Mouse (Mus musculus): Measurements from ENCODE around the gene Vav3. TPM values are rescaled to one million over a fixed set of nuclear protein-coding genes. Genes with fewer than 3 reads are reported as not detected.

Vav3 gene
- polyA plus RNA-seq, 1 experiment from 2014 or later: 12.9 TPM

DNA sequence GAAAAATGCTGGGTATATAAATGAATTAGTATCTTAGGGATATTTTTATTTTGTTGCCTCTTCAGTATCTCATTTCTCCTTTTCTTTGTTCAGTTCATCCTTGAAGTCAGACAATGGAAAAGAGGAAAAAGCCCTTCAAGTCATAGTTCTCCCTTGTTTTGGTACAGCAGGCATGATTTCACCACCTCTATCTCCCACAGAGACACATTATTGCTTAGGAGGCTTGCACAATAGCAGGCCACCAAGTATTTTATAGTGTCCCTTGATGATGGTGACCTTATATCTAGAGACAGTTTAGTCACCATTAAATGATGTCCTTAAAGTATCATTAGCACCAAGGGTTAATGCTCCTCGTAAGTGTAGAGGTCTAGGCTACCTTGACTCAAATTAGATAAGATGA lies 171.4 kb downstream of the Vav3 start:
- H3K4me1 ChIP-seq (ENCODE audit: control insufficient read depth, insufficient read depth, low read length): no peaks in the 10 kb centered on the region
- no peak for ATAC-seq (replicated peaks; ENCODE audit: insufficient number of reproducible peaks, low FRiP score, low TSS enrichment)
- H3K9ac ChIP-seq (ENCODE audit: low read depth, low read length): no peak overlapping the region
- no peak overlapping the region for H3K27ac ChIP-seq (ENCODE audit: low read depth, low read length)
- H3K4me3 ChIP-seq (ENCODE audit: low read depth, low read length): no peak overlapping the region
- WGBS (ENCODE audit: insufficient replicate concordance): 85% methylated on average over 1 of the region's 1 CpGs
- H3K9me3 ChIP-seq (replicated peaks; ENCODE audit: control insufficient read depth, low read length): no peaks in the 10 kb centered on the region
- H3K4me2 ChIP-seq: no peak overlapping the region
- no peaks in the 10 kb centered on the region for H3K27me3 ChIP-seq (ENCODE audit: control insufficient read depth, insufficient read depth, low read length)
- H3K36me3 ChIP-seq (ENCODE audit: control insufficient read depth, insufficient read depth, low read length): no peaks in the 10 kb centered on the region

DNA sequence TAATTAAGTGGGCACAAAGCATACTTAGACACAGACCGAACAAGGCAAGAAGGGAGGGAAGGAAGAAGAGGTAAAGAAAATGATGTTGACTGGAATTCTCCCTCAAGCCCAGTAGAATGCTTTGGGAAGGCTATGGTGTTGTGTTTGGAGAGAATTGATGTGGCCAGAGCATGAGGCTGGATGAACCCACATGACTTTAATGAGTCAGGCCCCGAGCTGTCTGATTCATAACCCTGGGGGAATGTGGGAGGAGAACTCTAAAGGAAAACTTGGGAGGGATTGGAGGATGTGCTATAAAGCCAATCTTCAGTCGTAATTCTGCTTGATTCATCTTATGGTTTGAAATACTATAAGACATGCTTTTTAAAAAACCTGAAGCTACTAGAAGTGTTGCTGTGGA lies 175.0 kb downstream of the Vav3 start:
- Histone ChIP-seq H3K27ac (ENCODE audit: low read depth, low read length) (no peak overlapping the region), H3K4me2 (no peak overlapping the region)
- 74% methylated on average over 3 of the region's 3 CpGs for WGBS (ENCODE audit: insufficient replicate concordance)

DNA sequence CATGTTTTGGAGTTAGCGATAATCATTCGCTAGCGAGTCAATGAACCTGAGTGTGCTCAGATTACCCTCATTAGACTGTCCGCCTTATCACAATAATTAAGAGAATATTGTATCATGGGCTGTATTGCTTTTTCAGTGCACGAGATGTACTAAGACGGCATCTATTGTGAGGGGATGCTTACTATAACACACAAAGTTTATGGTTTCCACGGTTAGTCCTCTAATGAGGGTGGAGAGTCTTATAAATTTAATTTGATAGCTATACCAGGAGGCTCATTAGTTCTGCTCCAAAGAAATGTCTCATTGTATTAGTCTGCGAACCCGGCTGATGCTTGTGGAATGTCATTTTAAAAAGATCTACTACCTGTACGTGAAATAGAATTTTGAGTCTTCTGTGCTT lies 175.9 kb downstream of the Vav3 start:
- Histone ChIP-seq H3K4me1 (ENCODE audit: control insufficient read depth, insufficient read depth, low read length) (no peaks in the 10 kb centered on the region), H3K4me3 (ENCODE audit: low read depth, low read length) (no peak overlapping the region), H3K27ac (ENCODE audit: low read depth, low read length) (no peak overlapping the region), H3K4me2 (no peak overlapping the region), H3K9me3 (replicated peaks; ENCODE audit: control insufficient read depth, low read length) (no peaks in the 10 kb centered on the region), H3K36me3 (ENCODE audit: control insufficient read depth, insufficient read depth, low read length) (no peaks in the 10 kb centered on the region; the same call in 1 of the 2 replicates), H3K27me3 (ENCODE audit: control insufficient read depth, insufficient read depth, low read length) (no peaks in the 10 kb centered on the region), H3K9ac (ENCODE audit: low read depth, low read length) (no peak overlapping the region)
- WGBS (ENCODE audit: insufficient replicate concordance): 89% methylated on average over 10 of the region's 10 CpGs
- ATAC-seq (replicated peaks; ENCODE audit: insufficient number of reproducible peaks, low FRiP score, low TSS enrichment): no peak

More for the DNA sequence above, 175.0 kb downstream of the Vav3 start:
- Histone ChIP-seq H3K36me3 (ENCODE audit: control insufficient read depth, insufficient read depth, low read length) (no peaks in the 10 kb centered on the region), H3K27me3 (ENCODE audit: control insufficient read depth, insufficient read depth, low read length) (no peaks in the 10 kb centered on the region), H3K4me3 (ENCODE audit: low read depth, low read length) (no peak overlapping the region), H3K9me3 (replicated peaks; ENCODE audit: control insufficient read depth, low read length) (no peaks in the 10 kb centered on the region), H3K4me1 (ENCODE audit: control insufficient read depth, insufficient read depth, low read length) (no peaks in the 10 kb centered on the region), H3K9ac (ENCODE audit: low read depth, low read length) (no peak overlapping the region)
- no peak for ATAC-seq (replicated peaks; ENCODE audit: insufficient number of reproducible peaks, low FRiP score, low TSS enrichment)

DNA sequence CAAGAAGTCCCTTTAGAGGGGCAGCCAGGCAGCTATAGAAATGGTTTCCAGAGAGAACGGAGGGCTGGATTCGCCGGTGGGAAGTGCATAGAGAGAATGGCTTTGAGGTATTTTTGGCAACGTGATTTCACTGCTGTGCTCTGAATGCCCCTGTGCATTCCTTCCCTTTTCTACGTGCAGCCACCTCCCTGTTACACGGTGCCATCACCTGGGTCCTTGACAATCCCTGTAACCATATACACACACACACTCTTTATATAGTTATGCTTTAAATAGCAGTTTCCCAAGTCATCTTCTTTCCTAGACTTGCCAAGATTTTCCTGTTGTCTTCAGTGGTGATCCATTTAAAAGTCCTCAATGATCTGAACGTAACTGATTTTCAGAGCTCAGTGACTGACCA lies 181.7 kb downstream of the Vav3 start:
- no peak overlapping the region for H3K4me2 ChIP-seq
- H3K27ac ChIP-seq (ENCODE audit: low read depth, low read length): no peak overlapping the region
- no peaks in the 10 kb centered on the region; the same call in 1 of the 2 replicates for H3K36me3 ChIP-seq (ENCODE audit: control insufficient read depth, insufficient read depth, low read length)
- no peaks in the 10 kb centered on the region for H3K9me3 ChIP-seq (replicated peaks; ENCODE audit: control insufficient read depth, low read length)
- no peak for ATAC-seq (replicated peaks; ENCODE audit: insufficient number of reproducible peaks, low FRiP score, low TSS enrichment)
- no peak overlapping the region for H3K9ac ChIP-seq (ENCODE audit: low read depth, low read length)
- H3K27me3 ChIP-seq (ENCODE audit: control insufficient read depth, insufficient read depth, low read length): no peaks in the 10 kb centered on the region
- 51% methylated on average over 7 of the region's 7 CpGs for WGBS (ENCODE audit: insufficient replicate concordance)
- no peaks in the 10 kb centered on the region for H3K4me1 ChIP-seq (ENCODE audit: control insufficient read depth, insufficient read depth, low read length)
- no peak overlapping the region for H3K4me3 ChIP-seq (ENCODE audit: low read depth, low read length)

DNA sequence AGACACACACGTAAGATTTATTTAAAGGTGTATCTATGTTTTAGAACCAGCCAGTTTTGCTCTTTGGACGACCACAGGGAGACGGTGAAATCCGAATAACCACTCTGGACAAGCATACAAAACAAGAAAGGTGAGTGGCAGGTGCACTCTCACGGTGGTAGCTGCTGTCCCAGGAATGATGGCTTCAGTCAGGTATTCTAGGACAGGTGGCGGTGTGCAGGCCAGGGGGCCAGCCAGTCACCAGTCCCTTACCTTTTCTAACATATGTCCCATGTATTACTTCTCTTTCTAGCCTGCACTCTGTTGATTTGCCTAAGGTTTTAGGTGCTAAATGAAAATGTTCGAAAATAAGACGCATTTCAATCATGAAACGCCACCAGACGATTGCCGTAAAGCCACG lies 185.4 kb downstream of the Vav3 start:
- H3K27ac ChIP-seq (ENCODE audit: low read depth, low read length): no peak overlapping the region
- no peak overlapping the region for H3K4me2 ChIP-seq
- no peaks in the 10 kb centered on the region for H3K27me3 ChIP-seq (ENCODE audit: control insufficient read depth, insufficient read depth, low read length)
- 85% methylated on average over 12 of the region's 12 CpGs for WGBS (ENCODE audit: insufficient replicate concordance)
- H3K4me1 ChIP-seq (ENCODE audit: control insufficient read depth, insufficient read depth, low read length): no peaks in the 10 kb centered on the region
- no peak overlapping the region for H3K4me3 ChIP-seq (ENCODE audit: low read depth, low read length)
- ATAC-seq (replicated peaks; ENCODE audit: insufficient number of reproducible peaks, low FRiP score, low TSS enrichment): no peak
- no peaks in the 10 kb centered on the region for H3K9me3 ChIP-seq (replicated peaks; ENCODE audit: control insufficient read depth, low read length)
- H3K9ac ChIP-seq (ENCODE audit: low read depth, low read length): no peak overlapping the region
- H3K36me3 ChIP-seq (ENCODE audit: control insufficient read depth, insufficient read depth, low read length): no peaks in the 10 kb centered on the region; the same call in 1 of the 2 replicates

DNA sequence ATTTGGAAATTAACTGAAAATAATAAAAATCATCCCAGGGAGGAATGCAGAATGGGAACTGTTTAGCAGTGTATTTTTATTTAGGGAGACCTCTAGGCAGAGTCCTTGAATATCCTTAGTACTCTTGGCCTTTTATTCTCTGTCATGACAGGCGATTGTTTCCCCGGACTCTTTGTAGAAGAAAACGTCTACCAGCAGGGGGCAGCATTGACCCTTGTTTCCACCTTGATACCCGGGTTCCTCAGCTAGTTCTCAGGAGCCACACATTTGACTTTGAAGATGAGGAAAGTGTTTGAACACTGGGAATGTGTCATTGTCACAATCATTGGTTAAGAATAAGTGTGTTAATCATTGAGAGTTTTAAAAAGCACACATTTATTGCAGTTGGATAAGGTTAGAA lies 185.8 kb downstream of the Vav3 start:
- Histone ChIP-seq H3K4me3 (ENCODE audit: low read depth, low read length) (no peak overlapping the region), H3K36me3 (ENCODE audit: control insufficient read depth, insufficient read depth, low read length) (no peaks in the 10 kb centered on the region), H3K27me3 (ENCODE audit: control insufficient read depth, insufficient read depth, low read length) (no peaks in the 10 kb centered on the region), H3K9ac (ENCODE audit: low read depth, low read length) (no peak overlapping the region), H3K9me3 (replicated peaks; ENCODE audit: control insufficient read depth, low read length) (no peaks in the 10 kb centered on the region), H3K4me2 (no peak overlapping the region), H3K27ac (ENCODE audit: low read depth, low read length) (no peak overlapping the region), H3K4me1 (ENCODE audit: control insufficient read depth, insufficient read depth, low read length) (no peaks in the 10 kb centered on the region)
- WGBS (ENCODE audit: insufficient replicate concordance): 9% methylated on average over 4 of the region's 4 CpGs
- no peak for ATAC-seq (replicated peaks; ENCODE audit: insufficient number of reproducible peaks, low FRiP score, low TSS enrichment)

DNA sequence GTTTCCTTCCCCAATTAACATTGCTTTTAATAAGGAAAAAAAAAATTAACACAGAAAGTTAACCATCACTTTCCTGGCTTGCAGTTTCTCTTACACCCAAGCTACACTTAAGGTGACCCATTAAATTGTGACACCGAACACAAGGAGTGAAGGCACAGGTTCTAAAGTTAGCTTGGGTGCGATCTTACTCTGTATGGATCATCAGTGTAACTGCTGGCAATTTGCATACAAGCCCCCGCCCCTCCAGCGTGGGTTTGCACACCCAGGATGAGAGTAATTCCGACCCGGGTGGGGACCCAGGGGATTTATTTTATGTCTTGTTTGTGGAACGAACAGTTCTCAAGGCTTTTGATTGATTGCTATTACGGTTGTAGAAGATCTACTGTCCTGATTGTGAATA lies 186.2 kb downstream of the Vav3 start:
- ATAC-seq (replicated peaks; ENCODE audit: insufficient number of reproducible peaks, low FRiP score, low TSS enrichment): no peak
- Histone ChIP-seq H3K9ac (ENCODE audit: low read depth, low read length) (no peak overlapping the region), H3K4me1 (ENCODE audit: control insufficient read depth, insufficient read depth, low read length) (no peaks in the 10 kb centered on the region), H3K27me3 (ENCODE audit: control insufficient read depth, insufficient read depth, low read length) (no peaks in the 10 kb centered on the region), H3K9me3 (replicated peaks; ENCODE audit: control insufficient read depth, low read length) (no peaks in the 10 kb centered on the region), H3K27ac (ENCODE audit: low read depth, low read length) (no peak overlapping the region), H3K4me2 (no peak overlapping the region), H3K36me3 (ENCODE audit: control insufficient read depth, insufficient read depth, low read length) (no peaks in the 10 kb centered on the region), H3K4me3 (ENCODE audit: low read depth, low read length) (no peak overlapping the region)
- 67% methylated on average over 8 of the region's 8 CpGs for WGBS (ENCODE audit: insufficient replicate concordance)

DNA sequence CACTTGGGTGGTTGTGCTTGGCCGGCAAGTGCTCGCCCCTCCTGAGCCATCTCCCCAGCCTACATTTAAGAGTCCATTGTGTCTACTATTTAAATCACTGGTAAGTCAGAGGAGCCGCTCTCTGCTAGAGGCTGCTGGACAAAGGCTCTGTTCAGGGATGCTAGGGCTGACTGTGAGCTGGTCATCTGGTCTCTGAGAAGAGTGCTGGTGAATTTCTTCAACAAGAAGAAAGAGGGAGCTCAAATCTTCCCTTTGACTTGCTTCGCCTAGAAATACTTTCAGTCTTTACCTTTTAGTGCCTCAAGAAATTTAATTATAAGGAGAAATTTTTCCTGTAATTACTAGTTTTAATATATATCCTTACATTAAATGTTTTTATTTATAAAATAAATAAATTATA lies 188.2 kb downstream of the Vav3 start:
- Histone ChIP-seq H3K27ac (ENCODE audit: low read depth, low read length) (no peak overlapping the region), H3K4me1 (ENCODE audit: control insufficient read depth, insufficient read depth, low read length) (no peaks in the 10 kb centered on the region), H3K27me3 (ENCODE audit: control insufficient read depth, insufficient read depth, low read length) (no peaks in the 10 kb centered on the region), H3K9ac (ENCODE audit: low read depth, low read length) (no peak overlapping the region), H3K4me2 (no peak overlapping the region), H3K4me3 (ENCODE audit: low read depth, low read length) (no peak overlapping the region), H3K36me3 (ENCODE audit: control insufficient read depth, insufficient read depth, low read length) (no peaks in the 10 kb centered on the region), H3K9me3 (replicated peaks; ENCODE audit: control insufficient read depth, low read length) (no peaks in the 10 kb centered on the region)
- no peak for ATAC-seq (replicated peaks; ENCODE audit: insufficient number of reproducible peaks, low FRiP score, low TSS enrichment)
- WGBS (ENCODE audit: insufficient replicate concordance): 69% methylated on average over 4 of the region's 4 CpGs

DNA sequence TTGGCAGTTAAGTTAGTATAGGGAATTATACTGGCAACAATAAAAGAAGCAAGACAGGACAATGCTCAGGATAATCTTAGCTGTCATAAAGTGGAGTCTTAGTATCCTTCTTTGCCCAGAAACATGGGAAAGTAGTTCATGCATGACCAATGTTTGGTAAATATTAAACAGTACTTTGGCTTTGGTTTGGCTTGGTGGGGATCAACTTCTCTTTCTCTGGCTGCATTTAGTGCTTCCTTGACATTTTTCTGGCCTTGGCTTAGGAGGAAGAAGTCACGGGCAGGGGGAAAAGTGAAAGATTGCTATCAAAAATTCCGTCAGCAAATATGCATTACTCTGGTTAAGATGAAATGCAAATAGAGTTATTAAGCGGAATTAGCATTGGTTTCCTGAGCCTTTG lies 197.2 kb downstream of the Vav3 start:
- no peak overlapping the region for H3K4me3 ChIP-seq (ENCODE audit: low read depth, low read length)
- 81% methylated on average over 3 of the region's 3 CpGs for WGBS (ENCODE audit: insufficient replicate concordance)
- H3K27ac ChIP-seq (ENCODE audit: low read depth, low read length): no peak overlapping the region
- no peaks in the 10 kb centered on the region for H3K4me1 ChIP-seq (ENCODE audit: control insufficient read depth, insufficient read depth, low read length)
- no peak overlapping the region for H3K4me2 ChIP-seq
- no peaks in the 10 kb centered on the region for H3K36me3 ChIP-seq (ENCODE audit: control insufficient read depth, insufficient read depth, low read length)
- no peak for ATAC-seq (replicated peaks; ENCODE audit: insufficient number of reproducible peaks, low FRiP score, low TSS enrichment)
- H3K27me3 ChIP-seq (ENCODE audit: control insufficient read depth, insufficient read depth, low read length): no peaks in the 10 kb centered on the region
- H3K9ac ChIP-seq (ENCODE audit: low read depth, low read length): no peak overlapping the region
- H3K9me3 ChIP-seq (replicated peaks; ENCODE audit: control insufficient read depth, low read length): no peaks in the 10 kb centered on the region
